Mouse (Mus musculus) urinary bladder, postnatal 10 days (tissue): ENCODE measurements at regions not wholly inside any gene's neighbourhood (a gene's known extent, or its start where the extent isn't known, plus 50 kb on each side); places are given as distances from the start of the nearest gene placed in this dataset.

ENCODE experiments used
- DNase-seq: peaks from one replicate; pipeline ENCODE4 v3.0.0; 2022; ENCODE audit warnings: low spot score

GRCm38 (mm10) chr8:35237279-35237678, 528.3 kb upstream of the Gm19410 start:
- no peak for DNase-seq

GRCm38 (mm10) chr8:35240884-35241283, 524.7 kb upstream of the Gm19410 start:
- no peak for DNase-seq

- no peak for DNase-seq
Measured at GRCm38 (mm10) chr8:35243555-35243954, 522.0 kb upstream of the Gm19410 start.

GRCm38 (mm10) chr8:35249747-35250375, 515.7 kb upstream of the Gm19410 start:
- DNase-seq, result no peak

GRCm38 (mm10) chr8:35250641-35251040, 514.9 kb upstream of the Gm19410 start:
- DNase-seq, result no peak

- no peak for DNase-seq
Measured at GRCm38 (mm10) chr8:35253946-35254345, 511.6 kb upstream of the Gm19410 start.

- no peak for DNase-seq
Measured at GRCm38 (mm10) chr8:35255327-35255726, 510.3 kb upstream of the Gm19410 start.

GRCm38 (mm10) chr8:35256958-35257357, 508.6 kb upstream of the Gm19410 start:
- no peak for DNase-seq

- DNase-seq, result no peak
Measured at GRCm38 (mm10) chr8:35268221-35268620, 497.4 kb upstream of the Gm19410 start.

- DNase-seq, result no peak
Measured at GRCm38 (mm10) chr8:35268986-35269385, 496.6 kb upstream of the Gm19410 start.

- no peak for DNase-seq
Measured at GRCm38 (mm10) chr8:35275972-35276371, 489.6 kb upstream of the Gm19410 start.

GRCm38 (mm10) chr8:35276460-35276859, 489.1 kb upstream of the Gm19410 start:
- DNase-seq, result no peak

GRCm38 (mm10) chr8:35278946-35279345, 486.6 kb upstream of the Gm19410 start:
- DNase-seq, result no peak

GRCm38 (mm10) chr8:35280741-35281140, 484.8 kb upstream of the Gm19410 start:
- no peak for DNase-seq

GRCm38 (mm10) chr8:35283366-35283765, 482.2 kb upstream of the Gm19410 start:
- no peak for DNase-seq

GRCm38 (mm10) chr8:35289018-35289417, 476.6 kb upstream of the Gm19410 start:
- DNase-seq, result no peak

GRCm38 (mm10) chr8:35289967-35290366, 475.6 kb upstream of the Gm19410 start:
- no peak for DNase-seq

GRCm38 (mm10) chr8:35293437-35294126, 472.0 kb upstream of the Gm19410 start:
- DNase-seq, result no peak

- no peak for DNase-seq
Measured at GRCm38 (mm10) chr8:35296936-35297335, 468.7 kb upstream of the Gm19410 start.

- no peak for DNase-seq
Measured at GRCm38 (mm10) chr8:35299088-35299487, 466.5 kb upstream of the Gm19410 start.

GRCm38 (mm10) chr8:35300359-35300758, 465.2 kb upstream of the Gm19410 start:
- no peak for DNase-seq

GRCm38 (mm10) chr8:35300881-35301521, 464.6 kb upstream of the Gm19410 start:
- no peak for DNase-seq

GRCm38 (mm10) chr8:35302856-35303255, 462.7 kb upstream of the Gm19410 start:
- no peak for DNase-seq
